Mouse (Mus musculus) neural tube, embryonic 12.5 days (tissue): ENCODE data around the gene Rnf182. TPM values are rescaled to one million over a fixed set of nuclear protein-coding genes. Genes with fewer than 3 reads are reported as not detected.

Experiments used
- ATAC-seq: fragments of 200-750 bp; cut with Nextera tagmentation; 2 replicates; pipeline ENCODE4 v1.8.0; 2017; ENCODE audit warnings: low read depth, mild to moderate bottlenecking, moderate TSS enrichment, moderate library complexity; ENCODE audit not compliant: low FRiP score
- H3K27ac ChIP-seq: fragments of 300-500 bp; sonication (generic); 2 replicates; pipeline ENCODE4 v1.5.1; 2016
- H3K27me3 ChIP-seq: fragments of 300-500 bp; sonication (generic); replicated peaks from 2 replicates; pipeline ENCODE4 v1.6.1; 2016; ENCODE audit warnings: mild to moderate bottlenecking
- H3K36me3 ChIP-seq: fragments of 300-500 bp; sonication (generic); 2 replicates; pipeline ENCODE4 v1.6.1; 2016; ENCODE audit warnings: mild to moderate bottlenecking
- H3K4me1 ChIP-seq: fragments of 300-500 bp; sonication (generic); 2 replicates; pipeline ENCODE4 v1.6.1; 2016
- H3K4me2 ChIP-seq: fragments of 300-500 bp; sonication (generic); replicated peaks from 2 replicates; pipeline ENCODE4 v1.6.1; 2016; ENCODE audit warnings: mild to moderate bottlenecking
- H3K4me3 ChIP-seq: fragments of 300-500 bp; sonication (generic); 2 replicates; pipeline ENCODE4 v1.5.1; 2016
- H3K9ac ChIP-seq: fragments of 300-500 bp; sonication (generic); 2 replicates; pipeline ENCODE4 v1.6.1; 2016; ENCODE audit warnings: mild to moderate bottlenecking
- H3K9me3 ChIP-seq: fragments of 300-500 bp; sonication (generic); 2 replicates; pipeline ENCODE4 v1.6.1; 2016; ENCODE audit warnings: mild to moderate bottlenecking
- WGBS: fragments of 180-500 bp; shearing (Covaris S2); methylation state at CpG from one replicate; pipeline ENCODE4 v1.1.7; 2016; 5-methylcytosine and 5-hydroxymethylcytosine counted together
- polyA plus RNA-seq: library from polyadenylated mRNA; unstranded; fragments of >200 nt; fragmentation: Nextera tagmentation; extraction: Ambion mirVana; gene quantifications from 2 replicates; pipeline ENCODE4 v1.2.1, GENCODE M21; 2016

The Rnf182 gene
- polyA plus RNA-seq, result 9.1 and 14.1 TPM in 2 replicates

DNA sequence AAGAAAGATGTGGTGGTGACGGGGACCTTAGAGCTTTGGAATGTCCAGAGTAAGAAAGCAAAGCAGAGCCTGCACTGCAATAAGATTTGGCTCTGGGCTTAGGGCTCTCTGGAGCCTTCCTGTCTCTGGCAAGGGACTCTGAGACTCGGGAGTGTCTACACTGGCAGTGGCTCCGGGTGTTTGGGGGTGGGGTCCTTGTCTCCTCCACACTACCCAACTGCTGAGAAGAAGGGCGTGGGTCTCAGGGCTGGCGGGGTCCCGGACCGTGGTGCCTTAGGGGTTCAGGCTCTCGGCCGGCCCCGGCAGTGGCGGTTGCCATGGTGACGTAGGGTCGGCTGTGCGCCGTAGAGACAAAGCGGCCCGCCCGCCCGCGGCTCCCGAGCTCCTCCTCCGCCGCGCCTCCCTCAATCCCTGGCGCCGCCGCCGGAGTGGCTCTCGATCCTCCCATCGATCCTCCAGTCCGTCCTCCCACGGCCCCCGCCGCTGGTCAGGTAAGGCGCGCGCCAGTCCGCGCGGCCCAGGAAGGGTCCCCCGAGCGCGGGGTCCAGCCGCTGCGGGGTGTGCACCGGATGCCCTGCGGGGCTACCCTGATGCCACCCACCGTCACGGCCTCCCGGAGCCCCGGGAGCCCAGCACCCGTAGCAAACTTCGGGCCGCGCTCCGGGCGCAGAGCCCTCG is at the start of gene Rnf182:
Rnf182 (plus strand) TSS at position 134 of the 678 bp plus-strand sequence.
- peak; percentile 98 for ATAC-seq
- 1% methylated on average over 58 of the region's 58 CpGs for WGBS
- Histone ChIP-seq H3K27ac (no peak within 1 kb of the TSS), H3K4me1 (peaks cover 13% of the 10 kb centered on the region), H3K27me3 (no peaks in the 10 kb centered on the region), H3K9ac (peak within 1 kb of the TSS; percentile 79), H3K4me3 (peak within 1 kb of the TSS; percentile 71), H3K36me3 (no peaks in the 10 kb centered on the region), H3K4me2 (peak within 1 kb of the TSS; percentile 84), H3K9me3 (no peaks in the 10 kb centered on the region)

DNA sequence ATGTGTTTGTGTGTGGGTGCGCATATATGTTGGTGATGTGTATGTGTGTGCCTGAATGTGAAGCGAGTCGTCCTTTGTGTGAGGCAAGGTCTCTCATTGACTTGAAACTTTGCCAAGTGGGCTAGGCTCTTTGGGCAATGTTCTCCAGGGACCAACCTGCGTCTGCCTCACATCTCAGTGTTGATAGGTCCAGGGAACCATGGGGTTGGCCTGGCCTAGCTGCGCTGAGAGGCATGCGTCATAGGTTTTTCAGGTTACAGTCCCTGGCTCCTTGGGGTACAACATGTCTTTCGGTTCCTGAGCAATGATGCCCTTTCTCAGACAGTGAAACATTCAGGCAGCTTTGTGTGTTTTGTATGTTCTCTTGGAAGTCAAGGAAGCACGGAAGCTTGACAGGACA is 49.3 kb upstream of the Rnf182 start:
- Histone ChIP-seq H3K9ac (no peak overlapping the region), H3K36me3 (no peaks in the 10 kb centered on the region), H3K27me3 (no peaks in the 10 kb centered on the region), H3K27ac (no peak overlapping the region), H3K9me3 (0 out of 2 replicates have a peak, but pooled peaks cover 7% of the 10 kb centered on the region), H3K4me2 (no peak overlapping the region), H3K4me1 (peaks cover 3% of the 10 kb centered on the region; the same call in 1 of the 2 replicates), H3K4me3 (no peak overlapping the region)
- WGBS, result 89% methylated on average over 8 of the region's 8 CpGs
- no peak for ATAC-seq

DNA sequence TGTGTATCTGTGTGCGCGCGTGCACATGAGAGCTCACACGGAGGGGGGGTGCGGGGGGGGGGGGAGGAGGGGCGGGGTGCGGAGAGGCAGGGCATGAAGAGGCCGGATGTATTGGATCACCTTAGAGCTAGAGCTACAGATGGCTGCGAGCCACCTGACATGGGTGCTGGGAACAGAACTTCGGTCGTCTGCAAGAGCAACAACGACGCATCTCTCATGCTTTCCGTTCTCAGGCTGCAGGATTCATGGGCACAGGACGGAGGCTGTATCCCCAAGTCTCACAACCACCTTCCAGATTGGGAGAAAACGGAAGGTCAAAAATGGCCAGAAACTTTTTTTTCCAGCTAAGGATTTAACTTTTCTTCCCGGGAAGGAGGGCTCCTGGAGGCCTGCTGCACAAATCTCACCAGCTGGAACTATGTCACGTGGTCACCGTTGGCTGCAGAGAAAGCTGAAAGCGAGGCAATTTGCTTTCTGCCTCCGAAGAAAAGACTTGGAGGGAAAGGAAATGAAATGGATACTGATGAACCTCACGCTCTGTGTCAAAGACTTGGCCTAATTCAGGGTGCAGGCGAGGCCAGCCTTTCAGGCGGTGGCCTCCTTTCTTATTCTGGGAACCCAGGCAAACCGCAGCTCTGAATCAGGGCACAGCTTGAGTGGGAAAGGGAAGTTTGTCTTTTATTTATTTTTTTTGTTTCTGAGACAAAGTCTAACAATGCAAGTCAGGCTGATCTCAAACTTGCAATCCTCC is 48.2 kb upstream of the Rnf182 start:
- Histone ChIP-seq H3K27ac (no peak overlapping the region), H3K27me3 (no peaks in the 10 kb centered on the region), H3K9me3 (0 out of 2 replicates have a peak, but pooled peaks cover 9% of the 10 kb centered on the region), H3K9ac (no peak overlapping the region), H3K36me3 (no peaks in the 10 kb centered on the region), H3K4me1 (peaks cover 3% of the 10 kb centered on the region; the same call in 1 of the 2 replicates), H3K4me3 (no peak overlapping the region), H3K4me2 (no peak overlapping the region)
- WGBS, result 73% methylated on average over 25 of the region's 25 CpGs
- no peak for ATAC-seq

DNA sequence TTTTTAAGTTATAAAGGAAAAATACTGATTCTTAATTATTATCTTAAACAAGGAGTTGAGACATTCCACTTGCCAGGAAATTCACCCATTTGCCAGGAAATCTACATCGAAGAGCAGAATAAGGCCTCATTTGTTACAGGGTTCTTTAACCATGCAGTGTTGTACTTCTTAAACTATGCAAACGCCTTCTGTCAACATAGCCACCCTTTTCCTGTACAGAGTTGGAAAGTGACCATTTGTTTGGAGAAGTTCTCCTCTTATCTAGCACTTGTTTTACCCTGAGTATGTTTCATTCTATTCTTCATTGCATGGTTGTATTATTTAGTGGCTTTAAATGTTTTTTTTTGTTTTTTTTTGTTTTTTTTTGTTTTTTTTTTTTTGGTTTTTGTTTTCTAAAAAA is 41.5 kb upstream of the Rnf182 start:
- H3K4me3 ChIP-seq, result no peak overlapping the region
- WGBS, result 87% methylated on average over 2 of the region's 2 CpGs
- H3K4me2 ChIP-seq, result no peak overlapping the region
- no peak for ATAC-seq
- H3K9ac ChIP-seq, result no peak overlapping the region
- H3K27ac ChIP-seq, result no peak overlapping the region
- H3K27me3 ChIP-seq, result no peaks in the 10 kb centered on the region
- no peaks in the 10 kb centered on the region for H3K4me1 ChIP-seq
- H3K9me3 ChIP-seq, result 0 out of 2 replicates have a peak, but pooled peaks cover 9% of the 10 kb centered on the region
- H3K36me3 ChIP-seq, result no peaks in the 10 kb centered on the region

DNA sequence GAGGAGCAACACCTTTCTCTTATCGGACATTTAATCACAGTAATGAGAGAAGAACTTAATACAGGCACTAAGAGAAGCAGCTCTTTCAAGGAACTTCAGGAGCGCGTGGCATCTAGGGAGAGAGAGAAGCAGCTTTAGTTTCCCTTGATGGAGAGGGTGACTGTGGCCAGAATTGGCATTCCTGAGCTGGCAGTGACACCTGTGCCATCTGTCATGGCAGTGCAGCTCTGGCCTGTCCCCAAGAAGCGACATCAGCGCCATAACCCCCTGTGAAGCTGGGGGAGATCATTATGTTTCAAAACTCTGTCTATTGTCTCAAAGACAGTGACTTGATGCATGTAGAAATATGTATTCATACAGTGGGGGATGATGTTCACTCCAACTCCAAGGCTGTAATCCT is 40.1 kb upstream of the Rnf182 start:
- 0 out of 2 replicates have a peak, but pooled peaks cover 9% of the 10 kb centered on the region for H3K9me3 ChIP-seq
- no peak overlapping the region for H3K4me3 ChIP-seq
- no peaks in the 10 kb centered on the region for H3K27me3 ChIP-seq
- H3K27ac ChIP-seq, result no peak overlapping the region
- H3K4me1 ChIP-seq, result no peaks in the 10 kb centered on the region
- no peak overlapping the region for H3K9ac ChIP-seq
- H3K36me3 ChIP-seq, result no peaks in the 10 kb centered on the region
- no peak overlapping the region for H3K4me2 ChIP-seq
- WGBS, result 92% methylated on average over 5 of the region's 5 CpGs
- ATAC-seq, result no peak

DNA sequence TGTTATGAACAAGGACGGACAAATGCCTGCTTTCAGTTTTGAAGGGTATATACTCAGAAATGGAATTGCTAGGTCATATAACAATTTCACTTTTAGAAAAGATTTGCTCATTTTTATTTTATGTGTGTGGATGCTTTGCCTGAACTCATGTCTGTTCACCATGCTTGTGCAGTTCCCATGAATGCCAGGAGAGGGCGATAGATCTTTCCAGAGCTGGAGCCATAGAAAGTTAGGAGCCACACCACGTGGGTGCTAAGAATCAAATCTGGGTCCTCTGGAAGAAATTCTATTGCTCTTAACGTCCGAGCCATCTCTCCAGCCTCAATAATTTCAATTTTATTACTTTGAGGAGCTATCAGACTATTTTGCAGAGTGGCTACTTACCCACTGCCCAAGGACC is 38.3 kb upstream of the Rnf182 start:
- no peak overlapping the region for H3K9ac ChIP-seq
- no peak for ATAC-seq
- 76% methylated on average over 5 of the region's 5 CpGs for WGBS

DNA sequence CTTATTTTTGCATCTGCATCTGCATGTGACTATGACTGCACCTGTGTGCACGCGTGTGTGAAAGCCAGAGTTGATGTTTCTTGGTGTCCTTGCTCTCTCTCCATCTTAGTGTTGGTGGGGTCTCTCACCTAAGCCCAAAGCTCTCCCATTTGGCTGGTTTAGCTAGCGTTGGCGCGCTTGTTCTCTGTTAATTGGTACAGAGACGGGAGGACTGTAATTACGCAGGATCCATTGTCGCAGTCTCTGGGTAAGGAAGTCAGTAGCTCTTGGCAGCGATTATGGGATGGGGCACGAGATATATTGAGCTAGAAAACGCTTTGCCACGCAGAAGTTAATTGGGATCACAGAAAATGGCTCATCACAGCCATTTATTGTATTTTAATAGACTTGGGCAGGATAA is 37.7 kb upstream of the Rnf182 start:
- Histone ChIP-seq H3K27ac (no peak overlapping the region), H3K4me3 (no peak overlapping the region), H3K9ac (no peak overlapping the region), H3K4me1 (no peaks in the 10 kb centered on the region), H3K9me3 (no peaks in the 10 kb centered on the region), H3K36me3 (no peaks in the 10 kb centered on the region), H3K4me2 (no peak overlapping the region), H3K27me3 (no peaks in the 10 kb centered on the region)
- no peak for ATAC-seq
- 89% methylated on average over 12 of the region's 12 CpGs for WGBS

More for the DNA sequence above, 38.3 kb upstream of the Rnf182 start:
- no peak overlapping the region for H3K27ac ChIP-seq
- no peak overlapping the region for H3K4me2 ChIP-seq
- no peaks in the 10 kb centered on the region for H3K9me3 ChIP-seq
- H3K27me3 ChIP-seq, result no peaks in the 10 kb centered on the region
- no peaks in the 10 kb centered on the region for H3K4me1 ChIP-seq
- no peaks in the 10 kb centered on the region for H3K36me3 ChIP-seq
- H3K4me3 ChIP-seq, result no peak overlapping the region

DNA sequence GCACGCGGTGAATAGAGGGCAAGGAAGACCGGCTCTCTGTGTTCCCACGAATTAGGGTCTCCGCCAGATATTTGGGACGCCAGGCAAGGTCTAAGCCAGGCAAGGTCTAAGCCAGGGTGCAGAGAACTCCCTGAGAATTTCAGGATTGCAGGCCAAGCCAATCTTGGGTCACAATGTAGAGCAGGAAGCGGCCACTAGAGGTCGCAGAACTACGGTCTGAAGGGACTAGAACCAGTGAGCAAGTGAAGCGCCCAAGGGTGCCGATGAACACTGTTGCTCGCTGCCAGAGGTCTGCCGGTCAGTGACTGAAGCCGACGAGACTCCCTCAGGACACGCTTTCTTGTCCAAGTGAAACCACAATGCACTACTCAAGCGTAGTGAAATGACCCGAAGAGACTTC is 35.8 kb upstream of the Rnf182 start:
- Histone ChIP-seq H3K4me3 (no peak overlapping the region), H3K9ac (no peak overlapping the region), H3K36me3 (no peaks in the 10 kb centered on the region), H3K4me2 (no peak overlapping the region), H3K27ac (no peak overlapping the region), H3K4me1 (no peaks in the 10 kb centered on the region), H3K9me3 (no peaks in the 10 kb centered on the region), H3K27me3 (no peaks in the 10 kb centered on the region)
- no peak for ATAC-seq
- 26% methylated on average over 18 of the region's 18 CpGs for WGBS

DNA sequence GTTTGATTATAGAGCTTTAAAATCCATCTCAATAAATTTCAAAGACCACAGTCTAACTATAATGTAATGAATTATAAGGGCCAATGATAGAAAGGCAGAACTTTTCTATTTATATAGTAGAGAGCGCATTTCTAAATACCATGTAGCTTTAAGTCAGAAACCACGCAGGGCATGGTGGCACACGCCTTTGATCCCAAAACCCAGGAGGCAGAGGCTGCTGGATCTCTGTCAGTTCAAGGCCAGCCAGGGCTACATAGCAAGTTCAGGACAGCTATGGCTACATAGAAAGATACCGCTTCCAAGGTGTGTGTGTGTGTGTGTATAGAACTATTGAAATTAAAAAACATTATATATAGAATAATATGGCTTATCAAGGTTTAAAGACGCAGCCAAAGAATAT is 34.8 kb upstream of the Rnf182 start:
- Histone ChIP-seq H3K36me3 (no peaks in the 10 kb centered on the region), H3K4me3 (no peak overlapping the region), H3K9me3 (no peaks in the 10 kb centered on the region), H3K4me1 (no peaks in the 10 kb centered on the region), H3K27me3 (no peaks in the 10 kb centered on the region), H3K9ac (no peak overlapping the region), H3K4me2 (no peak overlapping the region), H3K27ac (no peak overlapping the region)
- 96% methylated on average over 5 of the region's 5 CpGs for WGBS
- no peak for ATAC-seq

DNA sequence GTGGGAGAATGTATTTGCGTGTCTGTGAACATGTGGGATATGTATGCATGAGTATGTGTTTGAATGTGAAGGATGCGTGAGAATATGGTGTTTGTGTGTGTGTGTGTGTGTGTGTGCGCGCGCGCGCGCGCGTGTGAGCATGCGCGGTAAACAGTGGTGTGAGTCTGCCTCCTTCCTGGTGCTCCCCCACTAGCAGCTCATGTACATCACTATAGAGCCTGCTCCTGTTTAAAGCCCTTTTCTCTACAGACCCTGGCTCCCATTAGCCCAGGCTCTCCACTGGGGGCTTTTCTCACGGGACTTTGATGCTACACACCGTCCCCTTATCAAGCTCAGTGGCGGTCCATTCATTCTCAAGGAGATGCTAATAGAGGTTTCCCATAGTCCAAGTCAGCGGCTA is 32.5 kb upstream of the Rnf182 start:
- Histone ChIP-seq H3K4me2 (peak overlapping the region; percentile 44), H3K27ac (no peak overlapping the region), H3K9me3 (no peaks in the 10 kb centered on the region), H3K36me3 (no peaks in the 10 kb centered on the region), H3K9ac (no peak overlapping the region), H3K4me3 (no peak overlapping the region), H3K4me1 (no peaks in the 10 kb centered on the region), H3K27me3 (no peaks in the 10 kb centered on the region)
- WGBS, result 41% methylated on average over 16 of the region's 16 CpGs
- no peak for ATAC-seq

DNA sequence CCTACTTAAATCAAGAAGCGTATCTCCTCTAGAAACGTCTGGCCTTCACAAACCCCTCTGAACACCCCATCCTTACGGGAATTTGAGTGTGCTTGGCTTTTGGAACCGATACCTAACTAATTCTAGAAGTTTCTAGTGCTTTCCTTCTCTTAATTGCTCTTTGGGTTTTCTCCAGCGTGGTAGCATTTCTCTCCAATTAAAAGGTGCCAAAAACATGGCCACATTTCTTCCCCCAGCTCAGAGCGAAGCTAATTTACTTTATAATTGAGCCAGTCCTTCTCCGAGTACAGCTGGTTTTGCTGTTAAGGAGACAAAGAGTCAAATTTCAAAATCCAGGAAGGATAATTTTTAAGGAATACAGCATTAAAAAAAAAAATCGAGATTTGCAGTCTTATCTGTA is 32.0 kb upstream of the Rnf182 start:
- 70% methylated on average over 8 of the region's 8 CpGs for WGBS
- Histone ChIP-seq H3K27ac (no peak overlapping the region), H3K4me1 (no peaks in the 10 kb centered on the region), H3K4me2 (no peak overlapping the region), H3K9me3 (no peaks in the 10 kb centered on the region), H3K36me3 (no peaks in the 10 kb centered on the region), H3K9ac (no peak overlapping the region), H3K27me3 (no peaks in the 10 kb centered on the region), H3K4me3 (no peak overlapping the region)
- no peak for ATAC-seq

DNA sequence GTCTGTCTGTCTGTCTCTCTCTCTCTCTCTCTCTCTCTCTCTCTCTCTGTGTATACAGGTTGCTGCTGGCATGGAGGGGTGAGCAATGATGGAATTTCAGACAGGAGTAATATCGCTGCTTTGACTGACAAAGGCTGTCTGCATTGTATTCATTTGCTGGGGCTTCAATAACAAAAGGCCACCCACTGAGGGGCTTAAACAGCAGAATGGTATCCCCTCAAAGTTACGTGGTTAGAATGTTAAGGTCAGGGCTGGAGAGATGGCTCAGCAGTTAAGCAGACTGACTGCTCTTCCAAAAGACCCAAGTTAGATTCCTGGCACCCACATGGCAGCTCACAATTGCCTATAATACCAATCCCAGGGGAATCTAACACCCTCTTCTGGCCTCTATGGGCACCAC is 30.2 kb upstream of the Rnf182 start:
- H3K4me3 ChIP-seq, result no peak overlapping the region
- no peaks in the 10 kb centered on the region for H3K27me3 ChIP-seq
- H3K27ac ChIP-seq, result no peak overlapping the region
- H3K4me2 ChIP-seq, result no peak overlapping the region
- no peaks in the 10 kb centered on the region for H3K9me3 ChIP-seq
- H3K4me1 ChIP-seq, result no peaks in the 10 kb centered on the region
- WGBS, result 51% methylated on average over 2 of the region's 2 CpGs
- H3K9ac ChIP-seq, result no peak overlapping the region
- ATAC-seq, result no peak
- H3K36me3 ChIP-seq, result no peaks in the 10 kb centered on the region
